Mouse (Mus musculus) heart, postnatal 0 days (tissue): ENCODE results near the gene Tmem101. TPM values are rescaled to one million over a fixed set of nuclear protein-coding genes. Genes with fewer than 3 reads are reported as not detected.

ENCODE experiments used
- ATAC-seq: fragments of 200-750 bp; cut with Nextera tagmentation; 2 replicates; pipeline ENCODE4 v1.8.0; 2017; ENCODE audit warnings: low read depth, moderate number of reproducible peaks, moderate library complexity; ENCODE audit not compliant: insufficient read depth
- DNase-seq: peaks from one replicate; pipeline ENCODE4 v3.0.0-alpha.2; 2016; ENCODE audit warnings: low spot score
- H3K27ac ChIP-seq: fragments of 300-500 bp; sonication (generic); 2 replicates; pipeline ENCODE4 v1.5.1; 2014; ENCODE audit warnings: low read depth, mild to moderate bottlenecking
- H3K27me3 ChIP-seq: fragments of 300-500 bp; sonication (generic); 2 replicates; pipeline ENCODE4 v1.6.1; 2014; ENCODE audit warnings: low read length, mixed read lengths; ENCODE audit not compliant: control insufficient read depth, insufficient read depth
- H3K36me3 ChIP-seq: fragments of 300-500 bp; sonication (generic); replicated peaks from 2 replicates; pipeline ENCODE4 v1.6.1; 2014; ENCODE audit warnings: low read length, mixed read lengths; ENCODE audit not compliant: control insufficient read depth, insufficient read depth
- H3K4me1 ChIP-seq: fragments of 300-500 bp; sonication (generic); 2 replicates; pipeline ENCODE4 v1.6.1; 2014; ENCODE audit warnings: antibody characterized with exemption; ENCODE audit not compliant: control insufficient read depth, insufficient read depth
- H3K4me2 ChIP-seq: fragments of 300-500 bp; sonication (generic); 2 replicates; pipeline ENCODE4 v1.6.1; 2014; ENCODE audit warnings: low read depth, mild to moderate bottlenecking, low read length, moderate library complexity
- H3K4me3 ChIP-seq: fragments of 300-500 bp; sonication (generic); 2 replicates; pipeline ENCODE4 v1.5.1; 2014; ENCODE audit warnings: low read depth, low read length
- H3K9ac ChIP-seq: fragments of 300-500 bp; sonication (generic); replicated peaks from 2 replicates; pipeline ENCODE4 v1.6.1; 2014; ENCODE audit warnings: low read depth, low read length, mixed read lengths
- H3K9me3 ChIP-seq: fragments of 300-500 bp; sonication (generic); replicated peaks from 2 replicates; pipeline ENCODE4 v1.6.1; 2016; ENCODE audit warnings: low read length; ENCODE audit not compliant: control insufficient read depth
- CTCF ChIP-seq: IDR thresholded peaks from 2 replicates; pipeline ENCODE4 v1.5.1; 2016; ENCODE audit warnings: antibody characterized with exemption, control low read depth, low read depth
- EP300 ChIP-seq: IDR thresholded peaks from 2 replicates; pipeline ENCODE4 v1.6.1; 2016; ENCODE audit warnings: antibody characterized with exemption, low read depth
- WGBS: fragments of 180-500 bp; shearing (Covaris S2); extraction: QIAGEN DNeasy Blood & Tissue Kit; methylation state at CpG from one replicate; pipeline ENCODE4 v1.1.7; 2014; 5-methylcytosine and 5-hydroxymethylcytosine counted together
- polyA plus RNA-seq: library from polyadenylated mRNA; unstranded; fragments of >200 nt; fragmentation: Nextera tagmentation; extraction: Ambion mirVana; gene quantifications from 2 replicates; pipeline ENCODE4 v1.2.1, GENCODE M21; 2015
- total RNA-seq: library from RNA; depleted of rRNA; stranded (reverse); fragments of >200 nt; gene quantifications from 2 replicates; pipeline ENCODE4 v1.2.3, GENCODE M21; 2014; ENCODE audit warnings: low replicate concordance

Tmem101 gene
- total and polyA plus RNA-seq, 2 experiments from 2014 or later, result 21.9 to 45.8 TPM

GRCm38 (mm10) chr11:102142355-102142754 lies 13.8 kb downstream of the Tmem101 start:
- TF ChIP-seq CTCF (no peak), EP300 (no peak)
- peaks cover 43% of the 10 kb centered on the region for H3K27me3 ChIP-seq
- DNase-seq, result no peak
- ATAC-seq, result no peak
- H3K4me2 ChIP-seq, result no peak overlapping the region
- H3K9ac ChIP-seq, result no peak overlapping the region
- no peaks in the 10 kb centered on the region for H3K9me3 ChIP-seq
- H3K36me3 ChIP-seq, result no peaks in the 10 kb centered on the region
- peaks cover 11% of the 10 kb centered on the region for H3K4me1 ChIP-seq
- no peak overlapping the region for H3K4me3 ChIP-seq
- H3K27ac ChIP-seq, result no peak overlapping the region
- 68% methylated on average over 7 of the region's 7 CpGs for WGBS

- peak; percentile 25 for DNase-seq
- no peaks in the 10 kb centered on the region for H3K36me3 ChIP-seq
- peaks cover 24% of the 10 kb centered on the region for H3K27me3 ChIP-seq
- peaks cover 3% of the 10 kb centered on the region for H3K4me1 ChIP-seq
- TF ChIP-seq CTCF (peak; percentile 79), EP300 (no peak)
- no peak for ATAC-seq
- H3K4me2 ChIP-seq, result no peak overlapping the region
- 4% methylated on average over 5 of the region's 5 CpGs for WGBS
- H3K9ac ChIP-seq, result no peak overlapping the region
- no peak overlapping the region for H3K27ac ChIP-seq
- H3K9me3 ChIP-seq, result no peaks in the 10 kb centered on the region
- no peak overlapping the region for H3K4me3 ChIP-seq
Observed at GRCm38 (mm10) chr11:102140508-102140907, 15.7 kb downstream of the Tmem101 start.

DNA sequence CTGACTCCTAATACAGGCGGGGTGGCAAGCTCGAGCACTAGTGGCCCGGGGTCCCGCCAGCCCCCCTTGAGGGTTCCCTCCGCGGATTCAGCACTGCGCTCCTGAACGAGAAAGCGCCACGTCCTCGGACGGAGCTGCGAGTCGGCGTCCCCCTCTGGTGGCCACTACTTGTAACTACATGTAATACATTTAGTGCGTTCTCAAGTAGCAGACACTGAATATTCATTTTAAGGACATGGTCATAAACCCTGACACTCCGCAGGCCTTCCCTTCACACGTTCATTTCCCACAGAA lies 17.8 kb downstream of the Tmem101 start:
- DNase-seq (peak; percentile 70), ATAC-seq (peak; percentile 62; the same call in 1 of the 2 replicates)
- H3K27ac ChIP-seq, result no peak overlapping the region
- peak overlapping the region; percentile 8; the same call in 1 of the 2 replicates for H3K4me3 ChIP-seq
- H3K4me1 ChIP-seq, result no peaks in the 10 kb centered on the region
- H3K4me2 ChIP-seq, result peak overlapping the region; percentile 31
- peaks cover 14% of the 10 kb centered on the region for H3K27me3 ChIP-seq
- WGBS, result under 1% methylated on average over 18 of the region's 18 CpGs
- H3K9ac ChIP-seq, result no peak overlapping the region
- H3K36me3 ChIP-seq, result no peaks in the 10 kb centered on the region
- no peaks in the 10 kb centered on the region for H3K9me3 ChIP-seq
- TF ChIP-seq CTCF (peak; percentile 90), EP300 (no peak)

DNA sequence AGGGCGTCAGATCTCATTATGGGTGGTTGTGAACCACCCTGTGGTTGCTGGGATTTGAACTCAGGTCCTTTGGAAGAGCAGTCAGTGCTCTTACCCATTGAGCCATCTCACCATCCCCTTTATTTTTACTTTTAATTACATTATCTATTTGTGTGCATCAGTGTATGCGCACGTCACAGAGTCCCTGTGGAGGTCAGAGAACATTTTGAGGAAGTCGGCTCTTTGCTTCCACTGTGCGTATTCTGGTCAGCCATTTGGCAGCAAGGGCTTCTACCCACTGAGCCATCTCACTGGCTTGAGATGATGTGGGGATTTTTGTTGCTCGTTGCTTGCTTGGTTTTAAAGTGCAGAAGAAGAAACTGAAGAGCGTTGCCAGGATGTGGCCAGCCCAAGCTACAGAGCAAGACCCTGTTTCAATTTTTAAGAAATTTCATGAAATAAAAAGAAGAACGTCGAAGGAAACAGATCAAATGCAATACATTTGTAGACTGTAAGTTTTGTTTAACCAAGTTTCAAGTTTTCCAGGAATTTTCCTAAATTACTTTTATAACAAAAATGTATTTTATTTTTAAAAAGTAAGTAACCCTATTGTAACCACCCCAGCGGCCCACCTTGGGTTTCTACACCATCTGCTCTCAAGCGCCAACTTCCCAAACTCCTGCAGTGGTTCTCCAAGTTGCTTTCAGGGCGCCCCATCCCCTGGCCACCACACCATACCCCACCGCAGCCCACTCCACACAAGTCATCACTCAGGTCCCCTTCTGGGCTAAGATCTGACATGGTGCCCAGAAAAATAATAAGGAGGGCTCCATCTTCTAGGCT lies 18.4 kb downstream of the Tmem101 start:
- no peaks in the 10 kb centered on the region for H3K36me3 ChIP-seq
- WGBS, result 39% methylated on average over 13 of the region's 13 CpGs
- H3K9ac ChIP-seq, result no peak overlapping the region
- H3K4me2 ChIP-seq, result peak overlapping the region; percentile 31
- H3K27ac ChIP-seq, result no peak overlapping the region
- H3K4me3 ChIP-seq, result peak overlapping the region; percentile 8; the same call in 1 of the 2 replicates
- no peak for DNase-seq
- H3K4me1 ChIP-seq, result no peaks in the 10 kb centered on the region
- no peak for TF ChIP-seq CTCF
- TF ChIP-seq EP300, result no peak
- no peaks in the 10 kb centered on the region for H3K9me3 ChIP-seq
- ATAC-seq, result 0 out of 2 replicates have a peak, but pooled peaks have one; percentile 10
- peaks cover 11% of the 10 kb centered on the region for H3K27me3 ChIP-seq

DNA sequence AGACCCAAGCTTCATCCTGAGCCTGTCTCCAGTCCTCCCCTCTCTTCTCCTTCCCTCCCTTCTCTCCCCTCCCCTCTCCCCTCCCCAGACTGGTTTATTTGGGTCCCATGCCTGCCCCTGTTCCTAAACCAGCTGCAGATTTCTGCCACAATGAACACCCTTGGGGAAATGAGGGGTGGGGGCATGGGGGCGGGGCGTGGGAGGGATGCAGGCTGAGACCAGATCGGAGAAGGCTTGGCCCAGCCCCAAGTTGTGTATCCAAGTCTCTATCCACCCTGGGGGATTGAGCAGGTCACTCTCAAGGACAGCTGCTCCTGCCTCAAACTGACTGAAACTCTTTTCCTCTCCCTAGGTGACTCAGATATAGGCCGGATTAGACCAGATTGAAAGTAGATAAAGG lies 21.7 kb downstream of the Tmem101 start:
- no peak for ATAC-seq
- no peaks in the 10 kb centered on the region for H3K4me1 ChIP-seq
- H3K9ac ChIP-seq, result no peak overlapping the region
- H3K36me3 ChIP-seq, result no peaks in the 10 kb centered on the region
- no peaks in the 10 kb centered on the region for H3K9me3 ChIP-seq
- TF ChIP-seq EP300 (no peak), CTCF (no peak)
- WGBS, result 23% methylated on average over 4 of the region's 4 CpGs
- no peak overlapping the region for H3K4me3 ChIP-seq
- no peak overlapping the region for H3K4me2 ChIP-seq
- DNase-seq, result no peak
- no peak overlapping the region for H3K27ac ChIP-seq
- H3K27me3 ChIP-seq, result peaks cover 11% of the 10 kb centered on the region

GRCm38 (mm10) chr11:102117386-102117785 lies 38.8 kb downstream of the Tmem101 start:
- TF ChIP-seq EP300 (no peak), CTCF (no peak)
- Histone ChIP-seq H3K36me3 (no peaks in the 10 kb centered on the region), H3K4me3 (no peak overlapping the region), H3K4me1 (no peaks in the 10 kb centered on the region), H3K27me3 (no peaks in the 10 kb centered on the region), H3K9ac (no peak overlapping the region), H3K4me2 (no peak overlapping the region), H3K27ac (no peak overlapping the region), H3K9me3 (no peaks in the 10 kb centered on the region)
- DNase-seq (no peak), ATAC-seq (no peak)
- 66% methylated on average over 6 of the region's 6 CpGs for WGBS
